Mouse (Mus musculus) hindbrain, embryonic 12.5 days (tissue): Measurements from ENCODE around the gene Tspan1. TPM values are rescaled to one million over a fixed set of nuclear protein-coding genes. Genes with fewer than 3 reads are reported as not detected.
A peak's percentile ranks its signal among the peaks of the same experiment; 100 is the strongest.

Source experiments
- ATAC-seq: fragments of 200-750 bp; cut with Nextera tagmentation; 2 replicates; pipeline ENCODE4 v1.8.0; 2017; ENCODE audit warnings: moderate TSS enrichment; ENCODE audit not compliant: low FRiP score
- H3K27ac ChIP-seq: fragments of 300-500 bp; sonication (generic); 2 replicates; pipeline ENCODE4 v1.5.1; 2016; ENCODE audit warnings: mild to moderate bottlenecking
- H3K27me3 ChIP-seq: fragments of 300-500 bp; sonication (generic); 2 replicates; pipeline ENCODE4 v1.6.1; 2016; ENCODE audit warnings: mild to moderate bottlenecking
- H3K36me3 ChIP-seq: fragments of 300-500 bp; sonication (generic); 2 replicates; pipeline ENCODE4 v1.6.1; 2016; ENCODE audit warnings: mild to moderate bottlenecking
- H3K4me1 ChIP-seq: fragments of 300-500 bp; sonication (generic); 2 replicates; pipeline ENCODE4 v1.6.1; 2016
- H3K4me2 ChIP-seq: fragments of 300-500 bp; sonication (generic); replicated peaks from 2 replicates; pipeline ENCODE4 v1.6.1; 2016; ENCODE audit warnings: mild to moderate bottlenecking
- H3K4me3 ChIP-seq: fragments of 300-500 bp; sonication (generic); 2 replicates; pipeline ENCODE4 v1.5.1; 2016; ENCODE audit warnings: mild to moderate bottlenecking
- H3K9ac ChIP-seq: fragments of 300-500 bp; sonication (generic); 2 replicates; pipeline ENCODE4 v1.6.1; 2016; ENCODE audit warnings: mild to moderate bottlenecking, moderate library complexity
- H3K9me3 ChIP-seq: fragments of 300-500 bp; sonication (generic); replicated peaks from 2 replicates; pipeline ENCODE4 v1.6.1; 2016; ENCODE audit warnings: mild to moderate bottlenecking
- WGBS: fragments of 180-500 bp; shearing (Covaris S2); methylation state at CpG from one replicate; pipeline ENCODE4 v1.1.7; 2016; 5-methylcytosine and 5-hydroxymethylcytosine counted together
- polyA plus RNA-seq: library from polyadenylated mRNA; unstranded; fragments of >200 nt; fragmentation: Nextera tagmentation; extraction: Ambion mirVana; gene quantifications from 2 replicates; pipeline ENCODE4 v1.2.1, GENCODE M21; 2016

Gene Tspan1
- 0.17 TPM in 1 of 2 replicates, not detected in the other for polyA plus RNA-seq

DNA sequence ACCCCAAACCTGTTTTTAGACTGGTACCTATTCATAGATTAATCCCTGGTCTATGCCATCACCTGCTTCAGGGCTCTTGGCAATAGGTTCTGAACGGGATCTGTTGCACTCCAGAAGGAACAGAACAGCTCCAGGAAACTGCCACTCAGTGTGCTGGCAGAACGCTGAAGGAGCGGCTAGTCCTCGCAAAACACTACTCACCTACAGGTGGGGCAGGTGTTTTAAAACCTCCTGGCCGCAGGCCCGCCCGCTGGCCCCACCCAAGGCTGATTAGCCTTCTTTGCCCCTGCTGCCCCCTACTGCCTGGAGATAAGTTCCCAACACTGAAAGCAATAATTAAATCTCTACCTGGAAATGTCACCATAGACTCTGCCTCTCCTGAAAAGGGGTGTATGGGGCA lies at the start of gene Tspan1:
Tspan1 (minus strand) TSS at position 198 of the 400 bp plus-strand sequence.
- Histone ChIP-seq H3K27ac (no peak within 1 kb of the TSS), H3K27me3 (no peaks in the 10 kb centered on the region), H3K4me1 (0 out of 2 replicates have a peak, but pooled peaks cover 2% of the 10 kb centered on the region), H3K4me3 (no peak within 1 kb of the TSS), H3K4me2 (no peak within 1 kb of the TSS), H3K9me3 (no peaks in the 10 kb centered on the region), H3K9ac (no peak within 1 kb of the TSS), H3K36me3 (no peaks in the 10 kb centered on the region)
- ATAC-seq = no peak
- WGBS = 40% methylated on average over 7 of the region's 7 CpGs

DNA sequence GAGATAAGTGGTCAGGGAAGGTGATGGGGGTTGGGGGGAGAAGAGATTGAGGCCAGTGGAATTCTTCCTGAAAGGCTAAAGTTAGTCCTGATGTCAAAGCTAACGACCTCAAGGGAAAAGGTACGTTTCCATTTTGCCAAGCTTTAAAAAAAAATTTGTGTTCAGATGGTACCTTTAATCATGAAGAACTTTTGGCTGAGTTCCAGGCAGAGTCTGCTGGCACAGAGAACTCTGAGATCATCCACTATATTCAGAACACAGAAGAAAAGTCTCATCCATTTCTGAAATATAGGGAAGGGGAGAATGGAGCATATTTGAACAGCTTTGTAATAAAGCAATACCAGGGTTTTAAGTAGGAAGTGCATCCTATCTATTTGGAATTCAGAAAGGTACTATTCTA lies 49.6 kb upstream of the Tspan1 start:
- no peak overlapping the region for H3K9ac ChIP-seq
- no peak for ATAC-seq
- H3K9me3 ChIP-seq = no peaks in the 10 kb centered on the region
- H3K4me2 ChIP-seq = no peak overlapping the region
- no peak overlapping the region for H3K4me3 ChIP-seq
- WGBS = 64% methylated on average over 2 of the region's 2 CpGs
- H3K4me1 ChIP-seq = peaks cover 7% of the 10 kb centered on the region; the same call in 1 of the 2 replicates
- no peaks in the 10 kb centered on the region for H3K36me3 ChIP-seq
- H3K27ac ChIP-seq = no peak overlapping the region
- no peaks in the 10 kb centered on the region for H3K27me3 ChIP-seq

DNA sequence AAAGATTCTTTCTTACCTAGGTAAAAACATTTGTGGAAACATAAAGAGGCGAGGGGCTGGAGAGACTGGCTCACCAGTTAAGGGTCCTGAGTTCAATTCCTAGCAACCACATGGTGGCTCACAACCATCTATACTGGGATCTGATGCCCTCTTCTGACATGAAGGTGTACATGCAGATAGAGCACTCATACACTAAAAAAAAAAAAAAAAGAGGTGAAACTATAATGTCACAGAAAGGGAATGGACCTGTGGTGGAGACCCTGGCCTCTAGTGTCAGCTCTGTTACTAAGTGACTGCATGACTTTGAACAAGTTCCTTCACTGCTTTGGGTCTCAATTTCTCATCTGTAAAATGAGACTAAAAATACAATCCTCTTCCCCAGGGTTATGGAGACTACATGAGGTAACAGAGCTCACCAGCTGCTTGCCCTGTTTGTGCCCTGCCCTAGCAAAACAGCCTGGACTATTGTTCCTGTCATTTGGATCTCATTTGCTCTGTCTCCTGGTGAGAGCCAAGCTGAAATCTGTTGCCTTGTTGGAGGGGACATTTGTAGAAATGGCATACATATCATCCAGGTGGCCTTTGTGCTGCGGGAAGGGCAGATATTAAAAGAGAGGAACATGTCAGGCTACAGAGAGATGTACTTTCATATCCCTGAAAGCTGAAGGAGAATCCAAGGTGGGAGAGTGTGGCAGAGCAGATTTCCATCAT lies 48.6 kb upstream of the Tspan1 start:
- H3K36me3 ChIP-seq = no peaks in the 10 kb centered on the region
- ATAC-seq = no peak
- no peak overlapping the region for H3K4me2 ChIP-seq
- no peak overlapping the region for H3K27ac ChIP-seq
- 93% methylated on average over 2 of the region's 2 CpGs for WGBS
- H3K4me1 ChIP-seq = peaks cover 7% of the 10 kb centered on the region; the same call in 1 of the 2 replicates
- no peak overlapping the region for H3K4me3 ChIP-seq
- H3K9me3 ChIP-seq = no peaks in the 10 kb centered on the region
- no peak overlapping the region for H3K9ac ChIP-seq
- no peaks in the 10 kb centered on the region for H3K27me3 ChIP-seq

DNA sequence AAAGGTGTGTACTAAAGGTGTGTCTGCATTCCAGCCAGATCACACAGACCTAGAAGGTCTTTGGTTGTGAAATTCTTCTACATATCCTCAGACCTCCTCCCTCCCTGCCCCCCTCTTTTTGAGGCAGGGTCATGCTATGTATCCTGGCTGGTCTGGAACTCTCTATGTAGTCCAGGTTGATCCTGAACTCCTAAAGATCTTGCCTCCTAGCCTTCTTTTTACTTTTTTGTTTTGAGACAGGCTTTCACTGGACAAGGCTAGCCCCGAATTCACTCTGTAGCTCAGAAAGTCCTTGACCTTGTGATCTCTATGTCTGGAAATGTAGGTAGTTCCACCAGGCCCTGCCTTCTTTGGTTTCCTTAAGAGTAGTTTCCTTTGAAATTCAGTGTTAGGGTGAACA lies 41.5 kb upstream of the Tspan1 start:
- Histone ChIP-seq H3K27me3 (no peaks in the 10 kb centered on the region), H3K9ac (no peak overlapping the region), H3K4me3 (no peak overlapping the region), H3K9me3 (no peaks in the 10 kb centered on the region), H3K4me1 (no peaks in the 10 kb centered on the region), H3K4me2 (no peak overlapping the region), H3K36me3 (no peaks in the 10 kb centered on the region), H3K27ac (no peak overlapping the region)
- WGBS = 91% methylated on average over 1 of the region's 1 CpGs
- ATAC-seq = no peak

DNA sequence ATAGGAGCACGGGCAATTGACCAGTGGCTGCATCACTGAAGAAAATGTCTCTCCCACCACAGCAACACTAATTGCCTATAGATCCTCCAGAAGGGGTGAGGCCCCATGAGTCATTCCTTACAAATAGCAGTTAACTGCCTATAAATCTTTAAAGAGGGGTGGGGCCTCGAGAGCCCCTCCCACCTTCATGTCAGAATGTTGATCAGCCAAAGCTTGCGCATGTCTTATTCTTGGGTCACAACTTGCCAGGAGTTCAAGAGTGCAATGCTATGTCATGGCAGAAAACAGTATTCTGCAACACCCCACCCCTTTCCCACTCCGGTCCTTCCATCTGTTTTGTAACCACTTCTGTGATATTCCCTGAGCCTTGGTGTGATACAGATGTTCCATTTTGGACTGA lies 39.1 kb upstream of the Tspan1 start:
- no peak overlapping the region for H3K4me2 ChIP-seq
- no peak overlapping the region for H3K27ac ChIP-seq
- ATAC-seq = no peak
- no peak overlapping the region for H3K9ac ChIP-seq
- no peak overlapping the region for H3K4me3 ChIP-seq
- H3K36me3 ChIP-seq = no peaks in the 10 kb centered on the region
- no peaks in the 10 kb centered on the region for H3K4me1 ChIP-seq
- WGBS = 83% methylated on average over 4 of the region's 4 CpGs
- no peaks in the 10 kb centered on the region for H3K27me3 ChIP-seq
- no peaks in the 10 kb centered on the region for H3K9me3 ChIP-seq

DNA sequence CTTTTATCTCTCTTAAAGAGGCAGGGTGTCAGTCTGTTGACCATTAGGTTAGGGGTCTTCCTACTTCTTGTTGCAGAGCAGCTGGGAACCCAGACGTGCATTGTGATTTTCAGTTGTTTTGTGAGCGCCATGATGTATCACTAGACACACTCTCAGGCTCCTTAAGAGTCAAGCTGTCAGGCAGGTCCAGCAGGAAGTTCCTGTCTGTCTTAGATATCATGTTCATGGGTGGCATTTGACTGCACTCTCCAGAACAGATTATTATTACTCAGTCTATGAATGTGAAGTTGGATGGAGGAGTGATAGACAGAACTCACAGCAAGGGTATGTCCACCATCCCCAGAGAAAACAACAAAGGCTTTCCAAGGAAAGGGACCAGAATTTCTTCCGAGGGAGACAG lies 37.0 kb upstream of the Tspan1 start:
- Histone ChIP-seq H3K9ac (no peak overlapping the region), H3K4me1 (no peaks in the 10 kb centered on the region), H3K27ac (no peak overlapping the region), H3K4me3 (no peak overlapping the region), H3K4me2 (no peak overlapping the region), H3K9me3 (no peaks in the 10 kb centered on the region), H3K36me3 (no peaks in the 10 kb centered on the region), H3K27me3 (no peaks in the 10 kb centered on the region)
- no peak for ATAC-seq
- WGBS = 66% methylated on average over 3 of the region's 3 CpGs

DNA sequence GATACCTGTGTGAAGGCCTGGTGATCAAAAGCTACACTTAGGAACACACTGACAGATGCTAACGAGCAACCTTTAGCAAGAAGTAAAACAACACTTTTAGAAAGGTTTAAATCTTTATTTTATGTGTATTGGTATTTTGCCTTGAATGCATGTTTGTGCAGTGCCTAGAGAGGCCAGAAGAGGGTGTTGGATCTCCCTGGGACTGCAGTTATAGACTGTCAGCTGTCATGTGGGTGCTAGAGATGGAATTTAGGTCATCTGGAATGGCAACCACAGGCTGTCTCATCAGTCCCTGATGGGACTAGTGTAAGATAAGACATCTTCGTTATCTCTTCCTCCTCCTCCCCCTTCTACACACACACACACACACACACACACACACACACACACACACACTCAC lies 31.0 kb upstream of the Tspan1 start:
- no peak for ATAC-seq
- Histone ChIP-seq H3K36me3 (no peaks in the 10 kb centered on the region), H3K9me3 (no peaks in the 10 kb centered on the region), H3K4me2 (no peak overlapping the region), H3K4me1 (no peaks in the 10 kb centered on the region), H3K27ac (no peak overlapping the region), H3K9ac (no peak overlapping the region), H3K27me3 (no peaks in the 10 kb centered on the region), H3K4me3 (no peak overlapping the region)
- WGBS = 98% methylated on average over 2 of the region's 2 CpGs

DNA sequence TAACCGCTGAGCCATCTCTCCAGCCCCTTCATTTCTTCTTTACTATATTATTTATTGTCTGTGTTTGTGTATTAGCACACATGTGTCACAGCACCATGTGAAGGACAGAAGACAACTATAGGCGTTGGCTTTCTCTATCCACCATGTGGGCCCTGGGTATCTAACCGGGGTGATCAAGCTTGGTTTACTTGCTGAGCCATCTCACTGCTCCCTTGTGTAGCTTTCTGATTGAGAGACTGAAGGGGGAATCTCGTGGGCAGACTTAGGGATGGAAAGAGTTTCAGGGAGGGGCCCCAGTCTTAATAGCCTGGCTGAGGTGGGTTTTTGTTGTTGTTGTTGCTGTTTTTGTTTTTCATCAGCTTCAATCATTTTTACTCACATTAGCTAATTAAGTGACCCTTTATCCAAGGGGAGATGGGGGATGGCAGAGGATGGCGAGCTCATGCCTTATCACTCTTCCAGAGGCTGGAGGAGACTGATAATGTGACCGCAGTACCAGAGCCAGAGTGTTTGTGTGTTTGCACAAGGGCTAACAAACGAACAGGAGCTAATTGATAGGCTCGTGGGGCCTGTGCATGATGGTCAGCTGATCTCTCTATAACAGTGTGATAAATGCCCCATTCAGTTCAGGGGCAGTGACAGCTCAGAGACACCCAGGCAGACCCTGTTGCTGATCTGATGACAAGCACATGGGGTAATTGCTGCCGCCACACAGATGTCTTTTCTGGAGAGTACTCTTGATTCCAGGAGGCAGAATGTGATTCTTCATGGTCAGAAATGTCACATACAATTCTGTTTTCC lies 26.4 kb upstream of the Tspan1 start:
- Histone ChIP-seq H3K4me1 (no peaks in the 10 kb centered on the region), H3K9me3 (no peaks in the 10 kb centered on the region), H3K27ac (no peak overlapping the region), H3K36me3 (no peaks in the 10 kb centered on the region), H3K27me3 (no peaks in the 10 kb centered on the region), H3K9ac (no peak overlapping the region), H3K4me2 (no peak overlapping the region), H3K4me3 (no peak overlapping the region)
- no peak for ATAC-seq
- WGBS = 77% methylated on average over 9 of the region's 9 CpGs

DNA sequence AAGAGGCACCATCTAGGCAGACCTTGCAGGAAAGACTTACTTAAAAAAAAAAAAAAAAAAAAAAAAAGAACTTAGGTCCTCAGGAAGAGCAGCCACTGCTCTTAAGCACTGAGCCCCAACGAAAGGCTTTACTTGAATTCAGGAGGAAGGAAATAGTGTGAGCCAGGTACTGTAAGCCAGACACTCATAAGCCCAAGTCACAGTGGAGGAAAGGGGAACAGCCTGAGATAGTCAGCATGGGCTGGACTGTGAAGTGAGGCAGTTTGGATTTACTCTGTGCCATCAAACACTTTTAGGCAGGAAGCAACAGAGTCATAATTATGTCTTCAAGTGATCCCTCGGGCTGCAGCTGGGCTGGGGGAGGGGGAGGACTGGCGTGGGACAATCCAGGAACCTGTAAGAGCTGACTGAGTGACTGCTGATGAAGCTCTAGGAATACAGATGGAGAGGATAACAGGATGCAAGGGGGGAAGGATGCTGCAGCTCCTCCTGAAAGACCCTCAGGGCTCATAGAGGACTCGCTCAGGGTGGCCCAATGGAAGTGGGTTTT lies 25.0 kb upstream of the Tspan1 start:
- H3K4me2 ChIP-seq = no peak overlapping the region
- H3K9me3 ChIP-seq = no peaks in the 10 kb centered on the region
- H3K4me1 ChIP-seq = no peaks in the 10 kb centered on the region
- H3K4me3 ChIP-seq = no peak overlapping the region
- H3K27me3 ChIP-seq = no peaks in the 10 kb centered on the region
- H3K36me3 ChIP-seq = no peaks in the 10 kb centered on the region
- H3K27ac ChIP-seq = no peak overlapping the region
- WGBS = 66% methylated on average over 4 of the region's 4 CpGs
- ATAC-seq = no peak
- no peak overlapping the region for H3K9ac ChIP-seq

DNA sequence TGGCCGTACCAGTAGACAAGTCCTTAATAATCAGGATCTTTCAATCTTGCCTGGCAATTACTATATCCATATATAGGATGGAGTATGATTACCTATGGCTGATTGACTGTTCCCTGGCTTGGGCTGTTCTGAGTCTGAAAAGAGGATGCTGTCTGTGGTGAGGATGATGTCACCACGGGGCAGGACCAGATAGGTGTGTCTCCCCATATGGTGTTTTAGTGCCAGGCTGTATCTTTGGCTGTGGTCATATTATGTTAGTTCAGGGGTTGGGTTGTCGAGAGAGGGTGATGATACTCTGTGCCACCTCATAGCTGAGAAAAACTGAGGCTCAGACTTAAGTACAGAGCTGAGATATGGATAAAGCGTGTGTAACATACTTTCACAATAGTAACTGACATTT lies 17.7 kb upstream of the Tspan1 start:
- Histone ChIP-seq H3K9ac (no peak overlapping the region), H3K36me3 (no peaks in the 10 kb centered on the region), H3K4me3 (no peak overlapping the region), H3K27ac (no peak overlapping the region), H3K9me3 (no peaks in the 10 kb centered on the region), H3K4me2 (no peak overlapping the region), H3K27me3 (no peaks in the 10 kb centered on the region), H3K4me1 (peaks cover 7% of the 10 kb centered on the region; the same call in 1 of the 2 replicates)
- WGBS = 92% methylated on average over 4 of the region's 4 CpGs
- ATAC-seq = no peak

DNA sequence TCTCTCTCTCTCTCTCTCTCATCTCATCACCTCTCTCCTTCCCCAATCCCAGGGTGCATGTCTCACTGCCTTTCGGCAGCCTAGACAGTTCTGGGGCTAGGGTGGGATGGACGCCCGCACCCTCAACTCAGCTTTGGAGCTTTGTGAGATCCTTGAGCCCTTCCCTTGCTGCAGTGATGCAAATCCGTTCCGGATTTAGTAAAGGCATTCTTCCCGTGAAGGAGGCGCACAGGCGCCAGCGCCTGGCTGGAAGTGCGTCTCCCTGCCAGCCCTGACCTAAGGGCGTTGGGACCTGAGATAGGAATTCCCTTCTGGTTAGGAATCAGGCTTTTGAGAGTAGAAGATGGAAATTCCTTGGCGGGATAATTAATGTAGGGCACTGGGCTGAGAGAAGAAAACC lies 15.3 kb upstream of the Tspan1 start:
- peaks cover 7% of the 10 kb centered on the region; the same call in 1 of the 2 replicates for H3K4me1 ChIP-seq
- no peaks in the 10 kb centered on the region for H3K36me3 ChIP-seq
- WGBS = 4% methylated on average over 12 of the region's 12 CpGs
- ATAC-seq = no peak
- H3K4me2 ChIP-seq = peak overlapping the region; percentile 35
- H3K9ac ChIP-seq = peak overlapping the region; percentile 32; the same call in 1 of the 2 replicates
- no peaks in the 10 kb centered on the region for H3K9me3 ChIP-seq
- no peaks in the 10 kb centered on the region for H3K27me3 ChIP-seq
- 0 out of 2 replicates have a peak overlapping the region, but pooled peaks have one; percentile 0 for H3K4me3 ChIP-seq
- H3K27ac ChIP-seq = no peak overlapping the region

DNA sequence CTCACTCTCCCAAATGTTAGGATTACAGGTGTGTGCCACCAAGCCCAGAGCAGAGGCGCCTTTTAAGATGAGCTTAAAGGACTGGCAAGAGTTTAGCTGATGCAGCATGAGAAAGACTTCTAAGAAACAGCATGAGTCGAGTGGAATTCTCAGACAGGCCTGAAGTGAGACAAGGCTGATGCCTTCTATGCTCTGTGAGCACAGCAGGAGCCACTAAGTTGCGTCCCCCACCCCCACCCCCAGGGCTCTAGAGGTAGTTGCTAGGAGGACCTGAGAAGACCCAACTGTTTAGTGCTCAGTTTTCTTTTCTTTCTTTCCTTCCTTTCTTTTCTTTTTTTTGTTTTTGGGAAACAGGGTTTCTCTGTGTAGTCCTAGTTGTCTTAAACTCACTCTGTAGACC lies 14.7 kb upstream of the Tspan1 start:
- H3K4me2 ChIP-seq = no peak overlapping the region
- no peak overlapping the region for H3K27ac ChIP-seq
- no peaks in the 10 kb centered on the region for H3K27me3 ChIP-seq
- no peak overlapping the region for H3K4me3 ChIP-seq
- H3K36me3 ChIP-seq = no peaks in the 10 kb centered on the region
- WGBS = 30% methylated on average over 3 of the region's 3 CpGs
- ATAC-seq = no peak
- peaks cover 10% of the 10 kb centered on the region; the same call in 1 of the 2 replicates for H3K4me1 ChIP-seq
- no peak overlapping the region for H3K9ac ChIP-seq
- no peaks in the 10 kb centered on the region for H3K9me3 ChIP-seq
